Mouse (Mus musculus): ENCODE data around the gene Exosc5. TPM values are rescaled to one million over a fixed set of nuclear protein-coding genes. Genes with fewer than 3 reads are reported as not detected.

The Exosc5 gene
- 44.2 and 44.8 TPM in 2 replicates for polyA plus RNA-seq (2015; fragmentation: Nextera tagmentation; extraction: Ambion mirVana)

GRCm38 (mm10) chr7:25658657-25659472, at the start of gene Exosc5, which contains the start of gene Bckdha:
Gene Exosc5, plus strand, starts transcription at chr7:25659164.
Gene Bckdha, minus strand, starts transcription at chr7:25658981.
- peak within 1 kb of the TSS; percentile 67 for H3K9ac ChIP-seq (replicated peaks)
- peak within 1 kb of the TSS; percentile 85 for H3K4me2 ChIP-seq (replicated peaks)
- ATAC-seq: peak; percentile 97
- H3K4me3 ChIP-seq (replicated peaks): peak within 1 kb of the TSS; percentile 60
- H3K4me1 ChIP-seq (replicated peaks): peaks cover 35% of the 10 kb centered on the region
- H3K36me3 ChIP-seq: peaks cover 7% of the 10 kb centered on the region
- no peaks in the 10 kb centered on the region for H3K27me3 ChIP-seq
- peak within 1 kb of the TSS; percentile 36; the same call in 1 of the 2 replicates for H3K27ac ChIP-seq
- WGBS: under 1% methylated on average over 50 of the region's 50 CpGs
- H3K9me3 ChIP-seq: no peaks in the 10 kb centered on the region

DNA sequence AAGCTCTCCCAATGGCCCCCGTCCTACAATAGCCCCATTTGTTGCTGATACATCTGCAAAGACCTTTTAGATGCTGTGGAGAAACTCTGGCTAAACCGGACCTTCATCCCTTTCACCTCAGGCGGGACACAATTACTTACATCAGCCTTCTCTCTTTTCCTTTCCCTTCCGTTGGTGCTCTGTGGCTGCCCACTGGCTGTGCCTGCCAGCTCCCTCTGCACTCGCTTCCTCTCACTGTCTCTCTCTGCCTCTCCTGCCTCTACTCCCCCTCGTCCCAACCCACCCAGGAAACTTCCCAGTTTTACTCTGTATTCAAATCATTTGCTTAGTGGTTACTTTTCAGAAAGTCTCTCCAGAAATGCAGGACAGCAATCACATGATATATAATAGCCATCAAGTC, 48.9 kb upstream of the Exosc5 start:
- Histone ChIP-seq H3K27ac (no peak overlapping the region), H3K9ac (replicated peaks) (no peak overlapping the region), H3K4me1 (replicated peaks) (no peaks in the 10 kb centered on the region), H3K27me3 (no peaks in the 10 kb centered on the region), H3K9me3 (no peaks in the 10 kb centered on the region), H3K36me3 (no peaks in the 10 kb centered on the region), H3K4me2 (replicated peaks) (no peak overlapping the region), H3K4me3 (replicated peaks) (no peak overlapping the region)
- ATAC-seq: no peak
- WGBS: 38% methylated on average over 6 of the region's 6 CpGs

DNA sequence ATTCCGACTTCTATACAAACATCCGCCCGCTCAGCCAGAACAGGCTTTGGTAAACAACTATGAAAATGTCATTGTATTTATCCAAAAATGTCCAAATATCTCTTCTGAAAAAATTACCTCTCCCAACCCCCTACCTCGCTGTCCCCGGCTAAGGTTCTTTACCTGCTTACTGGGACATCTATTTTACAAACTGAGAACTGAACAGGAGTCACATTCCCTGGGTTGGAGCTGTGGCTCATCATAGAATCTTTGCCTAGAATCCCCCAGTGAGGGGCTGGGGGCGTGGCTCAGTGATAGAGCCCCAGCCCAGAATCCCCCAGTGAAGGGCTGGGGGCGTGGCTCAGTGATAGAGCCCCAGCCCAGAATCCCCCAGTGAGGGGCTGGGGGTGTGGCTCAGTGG, 47.5 kb upstream of the Exosc5 start:
- Histone ChIP-seq H3K9me3 (no peaks in the 10 kb centered on the region), H3K4me3 (replicated peaks) (no peak overlapping the region), H3K4me1 (replicated peaks) (no peaks in the 10 kb centered on the region), H3K27ac (no peak overlapping the region), H3K27me3 (no peaks in the 10 kb centered on the region), H3K4me2 (replicated peaks) (no peak overlapping the region), H3K36me3 (no peaks in the 10 kb centered on the region), H3K9ac (replicated peaks) (no peak overlapping the region)
- WGBS: 42% methylated on average over 7 of the region's 7 CpGs
- no peak for ATAC-seq

- ATAC-seq: no peak
- peaks cover 3% of the 10 kb centered on the region; the same call in 1 of the 2 replicates for H3K4me1 ChIP-seq (replicated peaks)
- H3K4me2 ChIP-seq (replicated peaks): no peak overlapping the region
- H3K9me3 ChIP-seq: no peaks in the 10 kb centered on the region
- H3K27ac ChIP-seq: no peak overlapping the region
- H3K9ac ChIP-seq (replicated peaks): no peak overlapping the region
- 92% methylated on average over 5 of the region's 5 CpGs for WGBS
- H3K4me3 ChIP-seq (replicated peaks): no peak overlapping the region
- H3K27me3 ChIP-seq: no peaks in the 10 kb centered on the region
- H3K36me3 ChIP-seq: no peaks in the 10 kb centered on the region
Observed at GRCm38 (mm10) chr7:25614086-25614485, 44.9 kb upstream of the Exosc5 start.

DNA sequence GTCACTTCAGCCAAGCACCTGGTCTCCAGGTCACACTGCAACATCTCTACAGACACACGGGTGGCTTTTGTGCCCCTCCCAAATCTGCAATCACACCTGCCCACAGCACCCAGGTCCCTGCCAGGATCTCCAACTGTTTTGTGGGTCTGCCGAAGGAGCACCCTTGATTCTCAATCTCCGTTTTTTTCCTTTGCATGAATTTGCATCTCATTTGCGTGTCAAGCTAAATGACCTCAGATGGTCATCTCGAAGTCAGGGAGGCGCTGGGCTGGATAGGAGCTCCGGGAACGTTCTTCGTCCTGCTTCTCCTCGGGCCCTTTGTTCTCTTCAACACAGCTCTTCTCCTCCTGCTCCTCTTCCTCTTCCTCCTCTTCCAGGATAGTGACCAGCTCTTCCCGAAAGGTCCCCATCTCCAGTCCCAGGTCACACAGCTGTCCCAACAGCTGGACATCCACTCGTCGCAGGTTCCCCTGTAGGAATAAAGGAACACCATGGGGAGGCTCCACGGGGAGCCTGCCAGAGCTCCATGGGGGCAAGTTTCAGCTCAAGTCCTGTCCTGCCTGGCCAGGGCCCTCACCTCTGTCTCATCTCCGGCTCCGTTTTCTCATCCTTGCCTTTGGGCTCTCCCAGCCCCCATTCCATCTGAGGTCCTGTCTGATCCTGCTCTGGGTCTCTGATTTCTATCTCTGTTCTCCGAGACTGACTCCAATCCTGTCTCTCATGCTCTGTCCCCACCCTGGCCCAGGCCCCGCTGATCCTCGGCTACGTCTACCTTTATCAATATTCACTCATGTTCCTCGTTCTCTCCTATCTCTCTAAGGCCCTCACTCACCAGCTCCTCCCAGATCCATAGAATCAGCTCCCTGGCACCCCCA, 43.9 kb upstream of the Exosc5 start:
- Histone ChIP-seq H3K36me3 (no peaks in the 10 kb centered on the region), H3K9me3 (no peaks in the 10 kb centered on the region), H3K27ac (no peak overlapping the region), H3K4me1 (replicated peaks) (peaks cover 8% of the 10 kb centered on the region), H3K4me3 (replicated peaks) (no peak overlapping the region), H3K4me2 (replicated peaks) (no peak overlapping the region), H3K9ac (replicated peaks) (no peak overlapping the region), H3K27me3 (no peaks in the 10 kb centered on the region)
- ATAC-seq: no peak
- WGBS: 65% methylated on average over 21 of the region's 21 CpGs

GRCm38 (mm10) chr7:25615706-25616011, 43.3 kb upstream of the Exosc5 start, which contains the start of gene Erich4:
Gene Erich4, minus strand, starts transcription at chr7:25615892.
- H3K9ac ChIP-seq (replicated peaks): no peak within 1 kb of the TSS
- ATAC-seq: no peak
- no peak within 1 kb of the TSS for H3K4me3 ChIP-seq (replicated peaks)
- no peaks in the 10 kb centered on the region for H3K27me3 ChIP-seq
- no peaks in the 10 kb centered on the region for H3K36me3 ChIP-seq
- WGBS: 77% methylated on average over 5 of the region's 5 CpGs
- H3K4me1 ChIP-seq (replicated peaks): peaks cover 8% of the 10 kb centered on the region
- H3K4me2 ChIP-seq (replicated peaks): no peak within 1 kb of the TSS
- H3K9me3 ChIP-seq: no peaks in the 10 kb centered on the region
- H3K27ac ChIP-seq: no peak within 1 kb of the TSS

GRCm38 (mm10) chr7:25617376-25618160, 41.4 kb upstream of the Exosc5 start:
- Histone ChIP-seq H3K36me3 (peaks cover 6% of the 10 kb centered on the region; the same call in 1 of the 2 replicates), H3K4me1 (replicated peaks) (peaks cover 8% of the 10 kb centered on the region), H3K4me3 (replicated peaks) (no peak overlapping the region), H3K9ac (replicated peaks) (no peak overlapping the region), H3K27ac (no peak overlapping the region), H3K9me3 (no peaks in the 10 kb centered on the region), H3K4me2 (replicated peaks) (no peak overlapping the region), H3K27me3 (no peaks in the 10 kb centered on the region)
- ATAC-seq: no peak
- WGBS: 85% methylated on average over 10 of the region's 10 CpGs

DNA sequence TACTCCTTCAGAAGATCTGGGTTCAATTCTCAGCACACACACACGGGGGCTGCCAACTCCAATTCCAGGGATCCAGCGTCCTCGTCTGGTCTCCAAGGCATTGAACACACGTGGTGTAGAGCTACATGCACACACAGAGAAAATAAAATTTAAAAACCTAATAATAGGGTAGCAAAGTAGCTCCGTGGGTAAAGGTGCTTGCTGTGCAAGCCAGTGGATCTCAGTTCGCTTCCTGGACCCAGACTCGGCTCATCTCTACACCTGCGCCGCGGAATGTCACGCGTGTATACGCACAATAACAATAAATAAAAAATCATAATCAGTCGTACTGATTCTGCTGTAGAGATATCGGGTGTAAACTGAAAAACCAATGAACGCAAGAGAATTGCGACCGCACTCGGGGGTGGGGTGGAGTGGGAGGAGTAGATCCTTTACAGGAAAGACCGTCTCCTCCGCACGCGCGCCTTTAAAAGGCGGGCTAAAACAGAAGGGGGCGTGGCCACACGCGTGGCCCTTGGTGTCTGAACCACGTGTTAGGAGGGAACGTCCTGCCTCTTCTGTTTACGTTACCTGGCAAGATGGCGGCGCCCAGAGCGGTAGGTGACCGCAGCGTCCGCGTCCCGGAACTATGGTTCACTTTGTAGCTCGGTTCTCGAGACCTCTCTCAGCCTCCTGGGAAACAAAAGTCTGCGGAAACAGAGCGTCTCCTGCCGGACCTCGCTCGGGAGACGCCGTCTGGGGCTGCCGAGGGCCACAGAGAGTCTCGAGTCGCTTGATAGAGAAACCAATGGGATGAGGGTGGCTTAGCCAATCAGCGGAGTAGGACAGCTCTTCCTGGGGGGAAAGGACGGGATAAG, 39.9 kb upstream of the Exosc5 start, which contains the start of gene Dmac2:
Gene Dmac2, plus strand, starts transcription at position 550 of the 857 bp plus-strand sequence.
- no peaks in the 10 kb centered on the region for H3K27me3 ChIP-seq
- no peak within 1 kb of the TSS for H3K27ac ChIP-seq
- peak within 1 kb of the TSS; percentile 63 for H3K4me2 ChIP-seq (replicated peaks)
- H3K9me3 ChIP-seq: no peaks in the 10 kb centered on the region
- H3K9ac ChIP-seq (replicated peaks): peak within 1 kb of the TSS; percentile 56
- H3K4me3 ChIP-seq (replicated peaks): peak within 1 kb of the TSS; percentile 56
- peak; percentile 96 for ATAC-seq
- H3K36me3 ChIP-seq: peaks cover 17% of the 10 kb centered on the region
- 1% methylated on average over 53 of the region's 53 CpGs for WGBS
- H3K4me1 ChIP-seq (replicated peaks): peaks cover 8% of the 10 kb centered on the region

GRCm38 (mm10) chr7:25619722-25619991, 39.3 kb upstream of the Exosc5 start:
- peak overlapping the region; percentile 56 for H3K4me3 ChIP-seq (replicated peaks)
- ATAC-seq: no peak
- H3K27ac ChIP-seq: no peak overlapping the region
- peaks cover 21% of the 10 kb centered on the region for H3K36me3 ChIP-seq
- H3K4me2 ChIP-seq (replicated peaks): peak overlapping the region; percentile 63
- H3K27me3 ChIP-seq: no peaks in the 10 kb centered on the region
- peak overlapping the region; percentile 56; the same call in 1 of the 2 replicates for H3K9ac ChIP-seq (replicated peaks)
- H3K4me1 ChIP-seq (replicated peaks): peaks cover 8% of the 10 kb centered on the region
- H3K9me3 ChIP-seq: no peaks in the 10 kb centered on the region
- 23% methylated on average over 5 of the region's 5 CpGs for WGBS

DNA sequence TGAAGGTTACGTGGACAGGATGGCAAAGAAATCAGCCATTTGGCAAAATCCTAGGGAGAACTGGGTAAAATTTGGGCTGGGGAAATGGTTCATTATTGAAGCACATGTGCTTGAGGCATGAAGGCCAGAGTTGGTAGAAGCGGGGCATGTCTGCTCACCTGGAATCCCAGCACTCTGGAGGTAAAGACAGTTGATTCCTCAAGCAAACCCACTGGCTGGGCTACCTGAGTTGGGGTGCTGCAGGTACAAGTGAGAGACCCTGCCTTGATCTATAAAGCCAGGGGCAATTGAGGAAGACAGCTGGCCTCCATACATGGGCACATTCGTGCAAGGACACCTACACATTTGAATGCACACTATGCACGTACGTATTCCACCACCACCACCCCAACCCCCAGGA, 38.9 kb upstream of the Exosc5 start:
- Histone ChIP-seq H3K4me1 (replicated peaks) (peaks cover 8% of the 10 kb centered on the region), H3K4me3 (replicated peaks) (peak overlapping the region; percentile 56), H3K27ac (no peak overlapping the region)

DNA sequence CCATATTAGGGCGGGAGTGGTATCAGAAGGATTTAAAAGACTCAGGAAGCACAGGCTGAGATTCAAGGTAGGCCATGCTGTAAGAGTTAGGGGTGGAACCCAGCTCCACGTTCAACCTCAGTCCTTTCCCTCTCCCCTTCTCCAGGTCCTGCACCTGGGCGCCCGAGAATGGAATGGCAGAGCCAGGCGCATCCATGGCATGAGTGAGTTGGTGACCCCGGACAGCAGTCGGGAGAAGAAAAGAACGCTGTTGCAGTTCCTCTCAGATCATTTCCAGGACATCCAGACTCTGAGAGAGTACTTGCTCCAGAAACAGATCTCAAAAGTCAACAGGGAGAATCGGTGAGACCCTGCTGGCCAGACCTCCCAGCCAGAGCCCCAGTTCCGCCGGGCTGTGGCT, 38.2 kb upstream of the Exosc5 start:
- no peak for ATAC-seq
- Histone ChIP-seq H3K27ac (no peak overlapping the region), H3K4me2 (replicated peaks) (no peak overlapping the region), H3K27me3 (no peaks in the 10 kb centered on the region), H3K4me1 (replicated peaks) (peaks cover 8% of the 10 kb centered on the region), H3K4me3 (replicated peaks) (no peak overlapping the region), H3K36me3 (peaks cover 30% of the 10 kb centered on the region), H3K9me3 (no peaks in the 10 kb centered on the region), H3K9ac (replicated peaks) (no peak overlapping the region)
- 93% methylated on average over 11 of the region's 11 CpGs for WGBS

More for the DNA sequence above, 38.9 kb upstream of the Exosc5 start:
- peak overlapping the region; percentile 63 for H3K4me2 ChIP-seq (replicated peaks)
- H3K27me3 ChIP-seq: no peaks in the 10 kb centered on the region
- no peaks in the 10 kb centered on the region for H3K9me3 ChIP-seq
- WGBS: 94% methylated on average over 5 of the region's 5 CpGs
- peaks cover 25% of the 10 kb centered on the region for H3K36me3 ChIP-seq
- ATAC-seq: no peak
- H3K9ac ChIP-seq (replicated peaks): no peak overlapping the region
